Mouse (Mus musculus) bone marrow, adult 2 months (tissue): ENCODE measurements at regions not wholly inside any gene's neighbourhood (a gene's known extent, or its start where the extent isn't known, plus 50 kb on each side); places are given as distances from the start of the nearest gene placed in this dataset.

Experiments used
- CTCF ChIP-seq: fragments of 200-500 bp; IDR thresholded peaks from 2 replicates; pipeline ENCODE4 v1.5.1; 2011; ENCODE audit warnings: low read length, control low read depth; ENCODE audit not compliant: control insufficient read depth, insufficient read depth
- POLR2A ChIP-seq: fragments of 200-500 bp; IDR thresholded peaks from 2 replicates; pipeline ENCODE4 v1.6.1; 2011; ENCODE audit warnings: low read depth, mild to moderate bottlenecking, control low read depth, low read length, borderline replicate concordance; ENCODE audit not compliant: control insufficient read depth

- TF ChIP-seq CTCF (no peak), POLR2A (no peak)
These were observed 254.6 kb downstream of the Lmo7 start for GRCm38 (mm10) chr14:101984401-101984800.
